Mouse (Mus musculus) adrenal gland, postnatal 10 days (tissue): ENCODE data around the gene Tekt4. TPM values are rescaled to one million over a fixed set of nuclear protein-coding genes. Genes with fewer than 3 reads are reported as not detected.

ENCODE experiments used
- DNase-seq: peaks from one replicate; pipeline ENCODE4 v3.0.0; 2021; ENCODE audit warnings: mixed read lengths
- long read RNA-seq, 2 experiments: library from polyadenylated mRNA; stranded (forward); transcript quantifications; one replicate each; pipeline ENCODE4 v2.0.0; 2021
- total RNA-seq, 2 experiments: library from RNA; stranded (reverse); gene quantifications; 2 replicates each; pipeline ENCODE4 v1.2.3; 2021

The Tekt4 gene
- not detected for total RNA-seq
- long read RNA-seq, experiment 1, partial matches to known transcripts: 0 of 2 reads
- long read RNA-seq, experiment 1, other reads (novel, unspliced or antisense): 2 of 2 reads
- long read RNA-seq, experiment 2: 0 reads

DNA sequence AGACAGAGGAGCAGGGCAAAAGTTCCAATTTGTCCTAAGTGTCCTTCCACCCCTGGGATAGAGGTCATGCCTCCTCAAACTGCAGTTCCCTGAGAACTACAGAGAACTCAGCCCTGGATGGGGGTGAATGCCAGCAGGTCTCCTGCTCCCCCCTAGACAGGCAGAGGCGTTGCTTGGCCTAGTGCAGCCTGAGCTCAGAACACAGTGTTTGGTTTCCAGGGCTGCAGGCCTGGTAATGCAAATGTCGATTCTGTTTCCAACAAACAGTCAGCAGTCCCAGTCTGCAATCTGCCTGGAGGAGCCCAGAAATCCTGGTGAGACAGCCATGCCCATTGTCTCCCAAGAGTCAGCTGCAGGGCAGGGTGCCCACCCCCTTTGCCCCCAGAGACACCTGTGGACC, at the start of gene Tekt4:
Gene Tekt4 (plus strand): TSS at position 344 of the 400 bp plus-strand sequence.
- DNase-seq: no peak

DNA sequence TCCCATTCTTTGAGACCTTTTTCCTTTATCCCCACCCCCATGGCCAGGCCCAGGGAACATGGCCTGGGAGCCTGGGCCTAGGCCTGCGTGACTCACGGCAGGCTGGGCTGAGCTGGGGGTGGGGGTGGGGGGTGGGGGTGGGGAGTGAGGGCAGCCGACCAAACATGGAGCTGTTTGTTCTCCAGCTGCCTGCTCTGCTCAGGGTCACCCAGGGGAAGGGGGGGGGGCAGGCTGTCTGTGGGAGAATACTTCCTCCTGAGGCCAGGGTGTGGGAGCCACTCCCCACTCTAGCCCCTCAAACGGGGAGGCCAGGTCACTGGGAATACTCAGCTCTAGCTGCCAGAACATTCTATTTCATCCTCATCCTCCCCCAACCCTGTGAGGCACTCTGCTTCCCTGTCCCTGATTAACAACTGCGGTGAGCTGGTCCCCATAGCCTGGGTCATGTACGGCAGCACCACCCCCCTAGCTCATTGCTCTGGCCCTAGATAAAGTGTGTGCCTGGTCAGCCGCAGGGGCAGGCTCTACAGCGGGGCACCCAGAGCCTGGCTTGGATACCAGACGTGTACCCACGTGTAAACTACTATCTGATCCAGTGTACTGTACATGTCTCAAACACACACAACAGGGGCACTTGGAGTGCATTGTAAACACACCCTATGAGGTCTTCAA, 49.1 kb upstream of the Tekt4 start:
- peak; percentile 61 for DNase-seq

- peak; percentile 47 for DNase-seq
Observed at GRCm38 (mm10) chr17:25406011-25406441, 48.4 kb upstream of the Tekt4 start.

- peak; percentile 40 for DNase-seq
Observed at GRCm38 (mm10) chr17:25407352-25407751, 47.1 kb upstream of the Tekt4 start.

GRCm38 (mm10) chr17:25408302-25408999, 46.0 kb upstream of the Tekt4 start:
- no peak for DNase-seq

DNA sequence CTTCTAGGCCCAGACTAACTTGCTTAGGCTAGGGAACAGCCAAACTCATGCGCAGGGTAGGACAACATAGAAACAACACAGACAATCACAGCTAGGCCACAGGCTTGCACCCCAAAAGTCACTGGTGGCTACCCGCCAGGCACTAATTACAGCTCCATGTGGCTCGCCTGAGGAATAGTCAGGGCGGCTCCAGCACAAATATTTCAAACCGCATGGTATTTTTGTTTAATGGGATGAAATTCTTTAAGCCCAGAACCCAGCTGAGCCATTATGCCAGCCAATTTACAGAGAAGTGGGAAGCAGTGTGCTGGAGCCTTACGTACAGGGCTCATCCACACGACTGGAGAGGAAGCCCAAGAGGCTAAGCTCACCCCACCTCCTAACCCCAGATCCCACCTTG, 44.8 kb upstream of the Tekt4 start:
- no peak for DNase-seq

GRCm38 (mm10) chr17:25410180-25410579, 44.2 kb upstream of the Tekt4 start:
- DNase-seq: peak; percentile 60

DNA sequence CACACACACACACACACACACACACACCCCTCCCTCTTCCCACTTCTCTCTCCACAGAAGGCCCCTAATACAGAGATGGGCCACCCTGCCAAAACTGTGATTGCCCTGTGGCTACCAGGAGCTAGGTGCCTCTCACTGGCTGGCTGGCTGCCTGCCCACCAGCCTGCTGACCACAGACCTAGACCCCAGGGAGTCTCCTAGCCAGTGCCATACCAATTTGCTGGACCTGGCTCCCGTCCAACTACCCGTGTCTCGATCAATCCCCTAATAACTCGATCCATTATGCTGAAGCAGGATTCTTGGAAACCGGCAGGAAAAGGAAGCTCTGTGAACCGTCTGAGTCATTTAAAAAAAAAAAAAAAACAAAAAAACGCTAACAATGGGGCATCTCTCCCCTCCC, 43.6 kb upstream of the Tekt4 start:
- no peak for DNase-seq

- DNase-seq: no peak
Observed at GRCm38 (mm10) chr17:25411251-25411650, 43.2 kb upstream of the Tekt4 start.

- DNase-seq: peak; percentile 67
Observed at GRCm38 (mm10) chr17:25414209-25414608, 40.2 kb upstream of the Tekt4 start.

DNA sequence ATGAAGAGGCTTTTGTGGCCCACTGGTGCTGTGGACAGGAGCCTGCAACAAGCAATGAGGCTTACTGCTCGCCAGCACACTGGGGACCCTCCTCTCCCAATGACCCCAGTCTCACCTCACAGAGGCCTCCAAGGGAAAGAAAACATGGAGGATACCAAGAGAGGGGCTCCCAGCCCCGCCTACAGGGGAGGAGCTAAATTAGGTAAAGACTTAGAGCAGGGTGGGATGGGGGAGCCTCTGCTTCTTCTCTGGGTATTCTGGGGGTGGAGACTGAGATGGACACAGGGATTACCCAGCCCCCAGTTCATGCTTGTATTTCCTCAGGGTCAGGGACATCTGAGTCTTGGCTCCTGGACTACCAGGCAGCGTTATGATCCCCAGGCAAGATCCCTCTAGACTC, 39.5 kb upstream of the Tekt4 start:
- no peak for DNase-seq

- no peak for DNase-seq
Observed at GRCm38 (mm10) chr17:25415421-25415913, 38.9 kb upstream of the Tekt4 start.

DNA sequence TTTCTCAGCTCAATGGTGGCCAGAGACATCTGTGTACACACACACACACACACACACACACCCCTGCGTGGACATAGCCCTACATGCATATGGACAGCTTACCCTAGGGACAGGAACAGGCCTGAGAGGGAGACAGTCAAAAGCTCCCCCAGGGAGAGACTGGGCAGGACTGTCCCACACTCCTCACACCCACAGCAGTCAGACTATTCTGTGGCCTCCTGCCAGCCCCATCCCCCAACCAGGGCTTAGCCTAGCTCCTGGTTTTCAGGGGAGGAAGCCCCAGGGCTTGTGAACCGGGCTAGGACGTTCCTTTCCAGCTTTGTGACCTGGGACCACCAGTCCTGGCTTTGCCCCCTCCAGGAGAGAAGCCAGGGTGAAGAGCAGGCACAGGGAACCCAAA, 38.2 kb upstream of the Tekt4 start:
- peak; percentile 63 for DNase-seq

GRCm38 (mm10) chr17:25417990-25418389, 36.4 kb upstream of the Tekt4 start:
- no peak for DNase-seq

DNA sequence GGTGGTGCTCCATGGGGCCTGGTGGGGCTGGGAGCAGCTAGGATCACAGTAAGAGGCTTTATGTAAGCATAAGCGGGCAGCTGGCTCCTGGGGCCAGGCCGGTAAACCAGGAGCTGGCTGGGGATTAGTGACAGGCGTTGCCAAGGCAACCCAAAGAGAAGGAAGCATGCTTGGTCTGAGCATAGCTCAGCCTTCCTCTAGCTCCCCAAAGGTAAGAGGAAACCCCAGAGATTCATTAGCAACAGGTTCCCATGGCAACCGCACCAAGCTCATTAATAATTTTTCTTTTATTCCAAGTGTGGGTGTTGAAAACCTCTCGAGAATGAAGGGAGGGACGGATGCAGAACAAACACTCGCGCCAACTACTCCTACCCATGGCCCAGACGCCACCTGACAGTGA, 35.5 kb upstream of the Tekt4 start:
- DNase-seq: no peak

- DNase-seq: no peak
Observed at GRCm38 (mm10) chr17:25420998-25421397, 33.4 kb upstream of the Tekt4 start.

- DNase-seq: no peak
Observed at GRCm38 (mm10) chr17:25424526-25425080, 29.8 kb upstream of the Tekt4 start.

DNA sequence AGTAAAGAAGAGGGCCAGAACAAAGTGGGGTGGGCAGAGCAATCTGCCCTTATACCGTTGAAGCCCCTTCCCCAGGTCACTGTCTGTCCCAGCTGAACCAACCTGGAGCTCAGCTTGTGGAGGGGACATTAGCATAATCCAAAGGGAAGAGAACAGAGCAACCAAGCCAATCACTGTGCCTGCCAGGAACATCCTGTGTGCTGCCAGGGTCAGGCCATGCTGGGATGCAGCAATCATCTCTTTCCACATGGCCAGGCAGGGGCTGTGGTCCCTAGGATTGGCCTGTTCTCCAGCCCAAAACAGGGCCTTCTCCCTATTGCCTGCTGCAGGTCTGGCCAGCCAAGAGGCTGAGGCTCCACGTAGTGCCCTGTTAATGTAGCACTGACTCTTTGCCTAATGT, 28.4 kb upstream of the Tekt4 start:
- DNase-seq: no peak

GRCm38 (mm10) chr17:25427441-25427840, 27.0 kb upstream of the Tekt4 start:
- DNase-seq: peak; percentile 83

- no peak for DNase-seq
Observed at GRCm38 (mm10) chr17:25429240-25429639, 25.2 kb upstream of the Tekt4 start.

GRCm38 (mm10) chr17:25429886-25430285, 24.5 kb upstream of the Tekt4 start:
- DNase-seq: no peak

GRCm38 (mm10) chr17:25430534-25430933, 23.9 kb upstream of the Tekt4 start:
- no peak for DNase-seq
